Mouse (Mus musculus) erythroblast, embryonic 14.5 days (primary cell): ENCODE measurements around the gene Lce1j.

Source experiments
- GATA1 ChIP-seq: IDR thresholded peaks from 2 replicates; pipeline ENCODE4 v1.6.1; 2012; ENCODE audit warnings: low read length, inconsistent platforms, mixed read lengths
- TAL1 ChIP-seq: IDR thresholded peaks from 3 replicates; pipeline ENCODE4 v1.6.1; 2012; ENCODE audit warnings: low read length, inconsistent platforms, mixed read lengths

- TF ChIP-seq TAL1 (no peak), GATA1 (no peak)
These were observed 35.5 kb upstream of the Lce1j start for GRCm38 (mm10) chr3:92825808-92826207.
